21 mouse cellular contexts compared by ENCODE assay signal in the genomic region with DNA sequence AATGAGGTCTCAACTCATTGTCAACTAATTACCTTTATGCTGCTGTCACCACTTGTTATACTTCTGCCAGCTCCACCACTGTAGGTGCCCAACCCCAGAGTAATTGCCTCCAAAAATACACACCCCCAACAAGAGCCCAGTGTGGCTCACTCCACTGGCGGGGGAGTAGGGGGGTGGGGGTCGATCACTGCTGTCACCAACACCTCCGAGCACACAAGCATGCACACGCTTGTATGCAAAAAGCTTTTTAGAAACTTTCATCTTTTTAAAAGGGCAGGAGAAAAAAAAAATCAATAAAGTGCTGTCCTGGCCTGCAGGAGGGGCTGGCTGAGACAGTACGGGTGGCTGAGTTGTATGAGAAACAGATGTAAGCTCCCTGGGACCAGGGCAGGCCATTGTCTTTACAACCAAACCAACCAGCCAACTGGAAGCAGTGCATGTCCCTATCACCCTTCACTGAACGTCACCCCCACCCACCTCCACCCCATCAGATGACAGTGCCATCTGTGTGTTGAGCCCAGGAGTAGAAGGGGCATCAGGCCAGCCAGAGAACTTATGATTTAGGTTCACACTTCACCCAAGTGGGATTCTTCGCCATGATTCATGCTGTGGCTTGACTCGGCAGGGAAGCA. TPM values are rescaled to one million over a fixed set of nuclear protein-coding genes. Genes with fewer than 3 reads are reported as not detected.
A peak's percentile ranks its signal among the peaks of the same experiment; 100 is the strongest.
DNase-seq lines count a peak whose midpoint lies in the region; ATAC-seq lines count a peak whose summit lies in the region.
"Had no signal": no experiment of that assay in that cellular context is flagged by ENCODE, and none has a peak within 500 bp of the region (broad histone marks: within the 10 kb centered on the region; RNA-seq: fewer than 3 reads in every experiment).

No protein-coding gene starts in this region.

- no peak overlapping the region for H3K9ac ChIP-seq in neural tube, embryonic 15.5 days (replicated peaks)
- H3K9ac ChIP-seq in limb, embryonic 11.5 days (ENCODE audit: low read length) = no peak overlapping the region
- H3K9ac ChIP-seq: limb, embryonic 15.5 days; liver, embryonic 14.5 days; lung, embryonic 15.5 days; midbrain, embryonic 15.5 days; neural tube, embryonic 13.5 days had no signal

- H3K27me3 ChIP-seq in neural tube, embryonic 15.5 days (replicated peaks) = no peaks in the 10 kb centered on the region
- H3K27me3 ChIP-seq in limb, embryonic 11.5 days (ENCODE audit: control insufficient read depth, insufficient read depth, low read length) = no peaks in the 10 kb centered on the region
- H3K27me3 ChIP-seq: midbrain, embryonic 15.5 days had no signal

- no peaks in the 10 kb centered on the region for H3K9me3 ChIP-seq in neural tube, embryonic 15.5 days (replicated peaks)
- no peaks in the 10 kb centered on the region for H3K9me3 ChIP-seq in limb, embryonic 11.5 days (ENCODE audit: control insufficient read depth, low read length)
- H3K9me3 ChIP-seq: limb, embryonic 15.5 days; lung, embryonic 15.5 days; midbrain, embryonic 15.5 days; neural tube, embryonic 13.5 days had no signal

- 66% methylated on average over 8 of the region's 8 CpGs for WGBS in neural tube, embryonic 15.5 days
- 17% methylated on average over 8 of the region's 8 CpGs for WGBS in limb, embryonic 11.5 days

- no peak for ATAC-seq in neural tube, embryonic 15.5 days (ENCODE audit: low FRiP score)
- no peak for ATAC-seq in limb, embryonic 11.5 days (ENCODE audit: insufficient number of reproducible peaks, low FRiP score, low TSS enrichment, low read depth)
- ATAC-seq: forebrain, embryonic 16.5 days; hindbrain, embryonic 16.5 days; intestine, postnatal 0 days; midbrain, embryonic 15.5 days had no signal

- no peaks in the 10 kb centered on the region for H3K36me3 ChIP-seq in neural tube, embryonic 15.5 days
- no peaks in the 10 kb centered on the region for H3K36me3 ChIP-seq in limb, embryonic 11.5 days (ENCODE audit: control insufficient read depth, insufficient read depth, low read length)
- H3K36me3 ChIP-seq: limb, embryonic 15.5 days; lung, embryonic 15.5 days; midbrain, embryonic 15.5 days; neural tube, embryonic 13.5 days had no signal

- no peak overlapping the region for H3K4me3 ChIP-seq in neural tube, embryonic 15.5 days (replicated peaks)
- H3K4me3 ChIP-seq in limb, embryonic 11.5 days (ENCODE audit: low read depth, low read length) = no peak overlapping the region
- H3K4me3 ChIP-seq: limb, embryonic 15.5 days; lung, embryonic 15.5 days; midbrain, embryonic 15.5 days; neural tube, embryonic 13.5 days had no signal

- H3K27ac ChIP-seq in neural tube, embryonic 15.5 days (replicated peaks) = no peak overlapping the region
- H3K27ac ChIP-seq in limb, embryonic 11.5 days (replicated peaks; ENCODE audit: low read depth, low read length) = peak overlapping the region; percentile 67; the same call in 1 of the 2 replicates
- H3K27ac ChIP-seq: limb, embryonic 15.5 days; liver, embryonic 14.5 days; lung, embryonic 15.5 days; midbrain, embryonic 15.5 days; neural tube, embryonic 13.5 days had no signal

- peak; percentile 36 for DNase-seq in embryo, embryonic 9.5 days (ENCODE audit: extremely low spot score)
- DNase-seq in embryo, embryonic 11 days = no peak
- peak; percentile 51 for DNase-seq in neural tube, embryonic 10.5 days (ENCODE audit: extremely low spot score, low spot score)
- DNase-seq in limb, embryonic 11.5 days (ENCODE audit: low spot score) = peak; percentile 65
- DNase-seq in thymus, postnatal 36 days = no peak
- no peak for DNase-seq in lung, postnatal 10 days
- DNase-seq: adrenal gland, adult 2 months; cerebellum, adult 2 months; gastrocnemius, postnatal 25 days; kidney, postnatal 25 days; thymus, adult 18-20 months; thymus, postnatal 4 days had no signal

- H3K4me1 ChIP-seq in neural tube, embryonic 15.5 days = 0 out of 2 replicates have a peak, but pooled peaks cover 3% of the 10 kb centered on the region
- H3K4me1 ChIP-seq in limb, embryonic 11.5 days (ENCODE audit: control insufficient read depth, insufficient read depth, low read length) = peaks cover 46% of the 10 kb centered on the region
- H3K4me1 ChIP-seq: lung, embryonic 15.5 days; midbrain, embryonic 15.5 days; neural tube, embryonic 13.5 days had no signal

- no peak overlapping the region for H3K4me2 ChIP-seq in neural tube, embryonic 15.5 days
- H3K4me2 ChIP-seq in limb, embryonic 11.5 days (ENCODE audit: low read depth, severe bottlenecking) = 0 out of 2 replicates have a peak overlapping the region, but pooled peaks have one; percentile 11
- H3K4me2 ChIP-seq: limb, embryonic 15.5 days; lung, embryonic 15.5 days; midbrain, embryonic 15.5 days; neural tube, embryonic 13.5 days had no signal

RNA-seq across cellular contexts. Expression of a gene that starts 20.8 kb away (rescaled TPM):
- 0.52 and 5.4 TPM in 2 replicates for polyA plus RNA-seq in neural tube, embryonic 15.5 days (2015; fragmentation: Nextera tagmentation; extraction: Ambion mirVana)
- polyA plus RNA-seq in limb, embryonic 11.5 days (2014; fragmentation: Nextera tagmentation; extraction: Ambion mirVana) = 22.9 and 25.0 TPM in 2 replicates

RNA-seq across cellular contexts. Expression of a gene that starts 59.2 kb away (rescaled TPM):
- polyA plus RNA-seq in neural tube, embryonic 15.5 days (2015; fragmentation: Nextera tagmentation; extraction: Ambion mirVana) = 9.2 and 15.5 TPM in 2 replicates
- polyA plus RNA-seq in limb, embryonic 11.5 days (2014; fragmentation: Nextera tagmentation; extraction: Ambion mirVana) = 8.8 and 9.6 TPM in 2 replicates

Comparison
In these comparisons a context has a peak if more than half of its experiments do, and no peak if none do; other contexts are left out.
1. DNase-seq: peak in embryo, embryonic 9.5 days (single experiment), neural tube, embryonic 10.5 days (single experiment) and limb, embryonic 11.5 days (single experiment); none in embryo, embryonic 11 days (single experiment), thymus, postnatal 36 days (0 of 2) and lung, postnatal 10 days (single experiment).